Mouse (Mus musculus) MEL (cell line): ENCODE results near the gene Lrrc20. TPM values are rescaled to one million over a fixed set of nuclear protein-coding genes. Genes with fewer than 3 reads are reported as not detected.

ENCODE experiments used
- DNase-seq: peaks from one replicate; pipeline ENCODE4 v3.0.0; 2011; ENCODE audit warnings: low read depth, low spot score
- H3K27ac ChIP-seq: 2 replicates; pipeline ENCODE4 v1.5.1; 2012; ENCODE audit warnings: low read depth, mild to moderate bottlenecking, control low read depth, low read length, moderate library complexity; ENCODE audit not compliant: control insufficient read depth
- H3K27me3 ChIP-seq, 2 experiments: fragments of 150-350 bp in 1 of 2; sonication (generic) in 1 of 2; 2 replicates each; pipeline ENCODE4 v1.6.1; 2012; ENCODE audit warnings: low read length in 2 of 2, mild to moderate bottlenecking in 2 of 2, improper control_type of control experiment in 1 of 2, moderate library complexity in 1 of 2; ENCODE audit not compliant: insufficient read depth in 2 of 2, control insufficient read depth in 1 of 2
- H3K36me3 ChIP-seq, 2 experiments: 2 replicates each; pipeline ENCODE4 v1.6.1; 2012 to 2014; ENCODE audit warnings: low read length in 2 of 2, improper control_type of control experiment in 1 of 2, inconsistent platforms in 1 of 2, mild to moderate bottlenecking in 1 of 2; ENCODE audit not compliant: insufficient read depth in 2 of 2, control insufficient read depth in 1 of 2
- H3K4me1 ChIP-seq, 2 experiments: fragments of 150-350 bp in 1 of 2; sonication (generic) in 1 of 2; 2 replicates each; pipeline ENCODE4 v1.6.1; 2012; ENCODE audit warnings: low read length in 2 of 2, improper control_type of control experiment in 1 of 2, mild to moderate bottlenecking in 1 of 2; ENCODE audit not compliant: insufficient read depth in 2 of 2, control insufficient read depth in 1 of 2
- H3K4me3 ChIP-seq, 2 experiments: fragments of 150-350 bp in 1 of 2; sonication (generic) in 1 of 2; 2 replicates each; pipeline ENCODE4 v1.5.1; 2012; ENCODE audit warnings: low read depth in 2 of 2, low read length in 2 of 2, mild to moderate bottlenecking in 2 of 2, moderate library complexity in 2 of 2, control low read depth in 1 of 2, improper control_type of control experiment in 1 of 2; ENCODE audit not compliant: control insufficient read depth in 1 of 2, insufficient read depth in 1 of 2
- H3K79me2 ChIP-seq: 2 replicates; pipeline ENCODE4 v1.6.1; 2012; ENCODE audit warnings: mild to moderate bottlenecking, low read length, moderate library complexity; ENCODE audit not compliant: control insufficient read depth, poor library complexity, insufficient read depth
- H3K9ac ChIP-seq: 2 replicates; pipeline ENCODE4 v1.6.1; 2012; ENCODE audit warnings: low read depth, mild to moderate bottlenecking, control low read depth, low read length, moderate library complexity; ENCODE audit not compliant: control insufficient read depth, poor library complexity, severe bottlenecking
- H3K9me3 ChIP-seq: fragments of 150-350 bp; sonication (generic); replicated peaks from 2 replicates; pipeline ENCODE4 v1.6.1; 2012; ENCODE audit warnings: mild to moderate bottlenecking, low read length, improper control_type of control experiment, moderate library complexity; ENCODE audit not compliant: insufficient read depth
- BHLHE40 ChIP-seq: IDR thresholded peaks from 2 replicates; pipeline ENCODE4 v1.6.1; 2012; ENCODE audit warnings: low read depth, mild to moderate bottlenecking, inconsistent platforms, low read length, improper control_type of control experiment, borderline replicate concordance
- CHD1 ChIP-seq: IDR thresholded peaks from 2 replicates; pipeline ENCODE4 v1.6.1; 2012; ENCODE audit warnings: low read depth, mild to moderate bottlenecking, inconsistent platforms, low read length, improper control_type of control experiment
- CTCF ChIP-seq, 3 experiments: IDR thresholded peaks in 2 of 3; conservative IDR thresholded peaks in 1 of 3; 2 replicates each; pipeline ENCODE4 v1.5.1; 2011 to 2012; ENCODE audit warnings: low read length in 3 of 3, low read depth in 2 of 3, mild to moderate bottlenecking in 2 of 3, improper control_type of control experiment in 1 of 3, inconsistent platforms in 1 of 3, mixed read lengths in 1 of 3, moderate library complexity in 1 of 3; ENCODE audit not compliant: control insufficient read depth in 1 of 3, insufficient read depth in 1 of 3, poor library complexity in 1 of 3, severe bottlenecking in 1 of 3
- E2F4 ChIP-seq: IDR thresholded peaks from 2 replicates; pipeline ENCODE4 v1.6.1; 2011; ENCODE audit warnings: low read depth, low read length, improper control_type of control experiment, borderline replicate concordance
- EP300 ChIP-seq, 2 experiments: IDR thresholded peaks; 2 replicates each; pipeline ENCODE4 v1.6.1; 2011; ENCODE audit warnings: improper control_type of control experiment in 2 of 2, low read length in 2 of 2, low read depth in 1 of 2, mild to moderate bottlenecking in 1 of 2
- ETS1 ChIP-seq: IDR thresholded peaks from 2 replicates; pipeline ENCODE4 v1.6.1; 2012; ENCODE audit warnings: low read depth, mild to moderate bottlenecking, inconsistent platforms, low read length, improper control_type of control experiment, moderate library complexity
- GABPA ChIP-seq: IDR thresholded peaks from 2 replicates; pipeline ENCODE4 v1.6.1; 2012; ENCODE audit warnings: low read depth, mild to moderate bottlenecking, inconsistent platforms, low read length, improper control_type of control experiment, moderate library complexity
- GATA1 ChIP-seq: IDR thresholded peaks from 2 replicates; pipeline ENCODE4 v1.6.1; 2011; ENCODE audit warnings: low read depth, low read length, improper control_type of control experiment
- JUND ChIP-seq: IDR thresholded peaks from 2 replicates; pipeline ENCODE4 v1.6.1; 2011; ENCODE audit warnings: low read depth, mild to moderate bottlenecking, improper control_type of control experiment, low read length
- MAX ChIP-seq: IDR thresholded peaks from 2 replicates; pipeline ENCODE4 v1.6.1; 2011; ENCODE audit warnings: low read length, improper control_type of control experiment
- MEF2A ChIP-seq: IDR thresholded peaks from 2 replicates; pipeline ENCODE4 v1.6.1; 2014; ENCODE audit warnings: low read depth, mild to moderate bottlenecking, inconsistent platforms, low read length, improper control_type of control experiment; ENCODE audit not compliant: poor library complexity, insufficient replicate concordance, severe bottlenecking; ENCODE audit errors: extremely low read depth
- MXI1 ChIP-seq: IDR thresholded peaks from 2 replicates; pipeline ENCODE4 v1.6.1; 2011; ENCODE audit warnings: mild to moderate bottlenecking, low read depth, low read length, improper control_type of control experiment
- MYB ChIP-seq: IDR thresholded peaks from 2 replicates; pipeline ENCODE4 v1.6.1; 2011; ENCODE audit warnings: mild to moderate bottlenecking, low read depth, low read length, improper control_type of control experiment
- NELFE ChIP-seq: IDR thresholded peaks from 2 replicates; pipeline ENCODE4 v1.6.1; 2011; ENCODE audit warnings: low read depth, low read length, improper control_type of control experiment
- POLR2A ChIP-seq, 2 experiments: IDR thresholded peaks; 2 replicates each; pipeline ENCODE4 v1.6.1; 2011 to 2012; ENCODE audit warnings: low read length in 2 of 2, mild to moderate bottlenecking in 2 of 2, control low read depth in 1 of 2, improper control_type of control experiment in 1 of 2, low read depth in 1 of 2, moderate library complexity in 1 of 2; ENCODE audit not compliant: control insufficient read depth in 1 of 2, insufficient read depth in 1 of 2, poor library complexity in 1 of 2
- POLR2AphosphoS2 ChIP-seq: IDR thresholded peaks from 2 replicates; pipeline ENCODE4 v1.6.1; 2011; ENCODE audit warnings: low read length, improper control_type of control experiment
- POLR2AphosphoS5 ChIP-seq: IDR thresholded peaks from 2 replicates; pipeline ENCODE4 v1.6.1; 2012; ENCODE audit warnings: low read depth, borderline replicate concordance, mild to moderate bottlenecking, inconsistent platforms, low read length, moderate library complexity, mixed read lengths
- RAD21 ChIP-seq: IDR thresholded peaks from 2 replicates; pipeline ENCODE4 v1.6.1; 2011; ENCODE audit warnings: mild to moderate bottlenecking, low read depth, low read length, improper control_type of control experiment
- SMC3 ChIP-seq: IDR thresholded peaks from 2 replicates; pipeline ENCODE4 v1.6.1; 2011; ENCODE audit warnings: low read depth, low read length, improper control_type of control experiment
- TAL1 ChIP-seq: IDR thresholded peaks from 2 replicates; pipeline ENCODE4 v1.6.1; 2012; ENCODE audit warnings: mild to moderate bottlenecking, inconsistent platforms, low read length, moderate library complexity, mixed read lengths
- TCF12 ChIP-seq: IDR thresholded peaks from 2 replicates; pipeline ENCODE4 v1.6.1; 2014; ENCODE audit warnings: low read depth, mild to moderate bottlenecking, inconsistent platforms, low read length, improper control_type of control experiment, moderate library complexity
- UBTF ChIP-seq: IDR thresholded peaks from 2 replicates; pipeline ENCODE4 v1.6.1; 2012; ENCODE audit warnings: low read depth, mild to moderate bottlenecking, inconsistent platforms, low read length, improper control_type of control experiment, moderate library complexity, borderline replicate concordance; ENCODE audit not compliant: insufficient read depth
- ZKSCAN1 ChIP-seq: IDR thresholded peaks from 2 replicates; pipeline ENCODE4 v1.6.1; 2012; ENCODE audit warnings: low read depth, mild to moderate bottlenecking, inconsistent platforms, low read length, improper control_type of control experiment, moderate library complexity
- ZMIZ1 ChIP-seq: IDR thresholded peaks from 2 replicates; pipeline ENCODE4 v1.6.1; 2012; ENCODE audit warnings: low read depth, mild to moderate bottlenecking, inconsistent platforms, low read length, improper control_type of control experiment, moderate library complexity
- polyA plus RNA-seq, 2 experiments: library from polyadenylated mRNA; stranded (reverse) in 1 of 2; unstranded in 1 of 2; fragments of >175 nt in 1 of 2; fragments of >200 nt in 1 of 2; gene quantifications; 2 replicates each; pipeline versions ENCODE4 v1.2.1 to v1.2.4; 2012; ENCODE audit warnings: low replicate concordance in 2 of 2, low read depth in 1 of 2; ENCODE audit not compliant: insufficient read length in 2 of 2, insufficient read depth in 1 of 2, missing spikeins in 1 of 2
- total RNA-seq: library from RNA; depleted of rRNA; stranded (reverse); fragments of 300-350 nt; gene quantifications from 2 replicates; pipeline ENCODE4 v1.2.3, GENCODE M21; 2012

Gene Lrrc20
- total and polyA plus RNA-seq, 3 experiments: 7.6 to 14.7 TPM; not detected in 1

- DNase-seq: no peak
- no peaks in the 10 kb centered on the region for H3K27me3 ChIP-seq
Observed at GRCm38 (mm10) chr10:61572126-61572525, 96.5 kb downstream of the Lrrc20 start.

GRCm38 (mm10) chr10:61576120-61576767 lies 100.6 kb downstream of the Lrrc20 start:
- no peaks in the 10 kb centered on the region for H3K79me2 ChIP-seq
- H3K4me3 ChIP-seq: no peak overlapping the region
- no peaks in the 10 kb centered on the region for H3K4me1 ChIP-seq
- H3K9ac ChIP-seq: no peak overlapping the region
- TF ChIP-seq EP300 (IDR thresholded peaks at IDR 0.05; ENCODE audit: low read depth in 1 of 2, low read length in 2 of 2): no peak
- no peak for TF ChIP-seq CHD1
- TF ChIP-seq POLR2AphosphoS5: no peak
- TF ChIP-seq UBTF: no peak
- TF ChIP-seq TAL1: no peak
- TF ChIP-seq RAD21: no peak
- H3K27me3 ChIP-seq: no peaks in the 10 kb centered on the region
- no peaks in the 10 kb centered on the region for H3K9me3 ChIP-seq
- H3K27ac ChIP-seq: no peak overlapping the region
- no peak for DNase-seq
- no peaks in the 10 kb centered on the region for H3K36me3 ChIP-seq

More at GRCm38 (mm10) chr10:61572126-61572525, 96.5 kb downstream of the Lrrc20 start:
- H3K9ac ChIP-seq: no peak overlapping the region
- no peak overlapping the region for H3K4me3 ChIP-seq
- no peak overlapping the region for H3K27ac ChIP-seq
- H3K9me3 ChIP-seq: no peaks in the 10 kb centered on the region
- no peak for TF ChIP-seq POLR2AphosphoS2
- no peak for TF ChIP-seq CTCF (IDR thresholded peaks at IDR 0.05 in 2 of 3, conservative IDR thresholded peaks at IDR 0.05 in 1 of 3; ENCODE audit: control insufficient read depth in 1 of 3, insufficient read depth in 1 of 3, low read depth in 2 of 3, low read length in 3 of 3, poor library complexity in 1 of 3, severe bottlenecking in 1 of 3)
- TF ChIP-seq ETS1: no peak
- TF ChIP-seq MAX: no peak
- TF ChIP-seq MYB: no peak
- no peak for TF ChIP-seq SMC3
- TF ChIP-seq POLR2A (IDR thresholded peaks at IDR 0.05; ENCODE audit: control insufficient read depth in 1 of 2, insufficient read depth in 1 of 2, low read depth in 1 of 2, low read length in 2 of 2, poor library complexity in 1 of 2): no peak
- TF ChIP-seq, all 39 proteins: peak for 0
- no peaks in the 10 kb centered on the region for H3K79me2 ChIP-seq
- no peaks in the 10 kb centered on the region for H3K36me3 ChIP-seq
- no peaks in the 10 kb centered on the region for H3K4me1 ChIP-seq

- Histone ChIP-seq H3K79me2 (no peaks in the 10 kb centered on the region), H3K27me3 (no peaks in the 10 kb centered on the region), H3K36me3 (no peaks in the 10 kb centered on the region), H3K9ac (no peak overlapping the region), H3K4me1 (no peaks in the 10 kb centered on the region), H3K4me3 (no peak overlapping the region), H3K9me3 (no peaks in the 10 kb centered on the region), H3K27ac (no peak overlapping the region)
- TF ChIP-seq GATA1 (peak; percentile 46), BHLHE40 (no peak), MYB (no peak), MXI1 (no peak), JUND (no peak), MEF2A (no peak), CTCF (IDR thresholded peaks at IDR 0.05 in 2 of 3, conservative IDR thresholded peaks at IDR 0.05 in 1 of 3; ENCODE audit: control insufficient read depth in 1 of 3, insufficient read depth in 1 of 3, low read depth in 2 of 3, low read length in 3 of 3, poor library complexity in 1 of 3, severe bottlenecking in 1 of 3) (peak in 2 of 3 experiments; percentile 49 to 54; a peak in 4 of 6 replicates), E2F4 (no peak), ZMIZ1 (no peak), NELFE (no peak), TCF12 (no peak), EP300 (IDR thresholded peaks at IDR 0.05; ENCODE audit: low read depth in 1 of 2, low read length in 2 of 2) (no peak), GABPA (no peak), ZKSCAN1 (peak; percentile 96), SMC3 (no peak; the same call in 1 of the 2 replicates)
- DNase-seq: peak; percentile 41
Observed at GRCm38 (mm10) chr10:61587241-61587849, 111.7 kb downstream of the Lrrc20 start.
